ENCODE assay signal across 23 mouse cellular contexts in genomic region chr1:71045141-71045540, GRCm38 (mm10). TPM values are rescaled to one million over a fixed set of nuclear protein-coding genes. Genes with fewer than 3 reads are reported as not detected.
DNase-seq lines count a peak whose midpoint lies in the region; ATAC-seq and TF ChIP-seq lines count a peak whose summit lies in the region.
"Had no signal": no experiment of that assay in that cellular context is flagged by ENCODE, and none has a peak within 500 bp of the region (broad histone marks: within the 10 kb centered on the region; RNA-seq: fewer than 3 reads in every experiment).

No protein-coding gene starts in this region.

- peaks cover 56% of the 10 kb centered on the region for H3K36me3 ChIP-seq in G1E (replicated peaks)
- H3K36me3 ChIP-seq: hindbrain, embryonic 12.5 days; hindbrain, embryonic 15.5 days had no signal

- H3K4me3 ChIP-seq in G1E (ENCODE audit: low read depth, low read length), result no peak overlapping the region; the same call in 1 of the 2 replicates
- H3K4me3 ChIP-seq: embryonic facial prominence, embryonic 10.5 days; embryonic facial prominence, embryonic 13.5 days; erythroblast, embryonic 14.5 days; forebrain, embryonic 12.5 days; gastrocnemius, adult 2 months; hindbrain, embryonic 12.5 days; hindbrain, embryonic 15.5 days had no signal

- H3K9me3 ChIP-seq in G1E (replicated peaks), result no peaks in the 10 kb centered on the region
- H3K9me3 ChIP-seq: embryonic facial prominence, embryonic 10.5 days; embryonic facial prominence, embryonic 13.5 days; forebrain, embryonic 12.5 days; hindbrain, embryonic 12.5 days; hindbrain, embryonic 15.5 days had no signal

- DNase-seq in 416B (ENCODE audit: low read depth) (peak; percentile 36), G1E (ENCODE audit: low spot score) (peak; percentile 21)
- no peak for DNase-seq in gastrocnemius, adult 18-20 months (ENCODE audit: low spot score)
- no peak for DNase-seq in layer of hippocampus, adult 11-12 months (ENCODE audit: low spot score)
- DNase-seq in adrenal gland, adult 8-10 months, result no peak
- DNase-seq: adrenal gland, postnatal 10 days; adrenal gland, postnatal 36 days; cerebellum, adult 2 months; cerebellum, adult 9-11 months; cerebellum, postnatal 25 days; embryo, embryonic 11 days; gastrocnemius, adult 2 months; gastrocnemius, postnatal 14 days; heart, adult 11 months had no signal

- ATAC-seq in G1E (ENCODE audit: extremely low read depth, insufficient number of reproducible peaks, low FRiP score, poor library complexity, severe bottlenecking), result peak; percentile 92
- peak; percentile 65 for ATAC-seq in common myeloid progenitor, adult 5-6 weeks (replicated peaks; ENCODE audit: low read depth, poor library complexity, severe bottlenecking)
- ATAC-seq: activated CD4-positive, CD25-positive, alpha-beta regulatory T cell, adult 4 months; forebrain, embryonic 16.5 days had no signal

- H3K4me1 ChIP-seq in G1E (ENCODE audit: insufficient read depth, low read depth, low read length), result peaks cover 39% of the 10 kb centered on the region
- H3K4me1 ChIP-seq: embryonic facial prominence, embryonic 10.5 days; embryonic facial prominence, embryonic 13.5 days; forebrain, embryonic 12.5 days; hindbrain, embryonic 12.5 days; hindbrain, embryonic 15.5 days had no signal

- H3K27me3 ChIP-seq in G1E (ENCODE audit: insufficient read depth, low read length), result no peaks in the 10 kb centered on the region
- H3K27me3 ChIP-seq: embryonic facial prominence, embryonic 13.5 days; forebrain, embryonic 12.5 days; hindbrain, embryonic 12.5 days; hindbrain, embryonic 15.5 days had no signal

- TF ChIP-seq CTCF in G1E (IDR thresholded peaks at IDR 0.05; ENCODE audit: low read depth, low read length), result no peak

RNA-seq across cellular contexts. Expression of gene Bard1, which starts 57.8 kb away (rescaled TPM):
- total RNA-seq in G1E (2014; fragmentation: Nextera tagmentation) (80.2 and 82.6 TPM in 2 replicates), G1E (2017) (21.0 and 22.6 TPM in 2 replicates)
- 7.2 and 7.9 TPM in 2 replicates for polyA plus RNA-seq in G1E (2012)
- 16.5 and 20.8 TPM in 2 replicates for total RNA-seq in common myeloid progenitor, adult 5-6 weeks (2017)
- total RNA-seq in gastrocnemius, adult 18-20 months (2021), result under 1 TPM; 0.07 to 0.09 TPM
- total RNA-seq in adrenal gland, adult 8-10 months (2022), result under 1 TPM; 0.59 to 0.94 (median 0.79) TPM

Comparison
In these comparisons a context has a peak if more than half of its experiments do, and no peak if none do; other contexts are left out.
1. DNase-seq: peak in 416B (single experiment) and G1E (single experiment); none in gastrocnemius, adult 18-20 months (single experiment), layer of hippocampus, adult 11-12 months (single experiment) and adrenal gland, adult 8-10 months (single experiment).